Mouse (Mus musculus): ENCODE data around the gene Cfdp1. TPM values are rescaled to one million over a fixed set of nuclear protein-coding genes. Genes with fewer than 3 reads are reported as not detected.

Gene Cfdp1
- polyA plus RNA-seq, 1 experiment = 16.9 TPM

GRCm38 (mm10) chr8:111887479-111887878, 33.4 kb upstream of the Cfdp1 start:
- TF ChIP-seq FLI1 (IDR thresholded peaks at IDR 0.05; ENCODE audit: low read length) = no peak
- no peak for TF ChIP-seq GATA1 (IDR thresholded peaks at IDR 0.05; ENCODE audit: borderline replicate concordance, low read length)
- Histone ChIP-seq H3K9me3 (peaks cover 28% of the 10 kb centered on the region), H3K4me3 (replicated peaks) (no peak overlapping the region), H3K4me1 (peaks cover 63% of the 10 kb centered on the region), H3K27me3 (replicated peaks) (peaks cover 25% of the 10 kb centered on the region), H3K36me3 (replicated peaks; ENCODE audit: low read length) (peaks cover 3% of the 10 kb centered on the region)

GRCm38 (mm10) chr8:111883615-111884014, 29.5 kb upstream of the Cfdp1 start:
- TF ChIP-seq FLI1 (IDR thresholded peaks at IDR 0.05; ENCODE audit: low read length) (no peak), GATA1 (IDR thresholded peaks at IDR 0.05; ENCODE audit: borderline replicate concordance, low read length) (no peak)
- no peaks in the 10 kb centered on the region for H3K27me3 ChIP-seq (replicated peaks)
- H3K9me3 ChIP-seq = peaks cover 6% of the 10 kb centered on the region; the same call in 1 of the 2 replicates
- no peak overlapping the region for H3K4me3 ChIP-seq (replicated peaks)
- no peaks in the 10 kb centered on the region for H3K36me3 ChIP-seq (replicated peaks; ENCODE audit: low read length)
- peaks cover 43% of the 10 kb centered on the region for H3K4me1 ChIP-seq

- Histone ChIP-seq H3K27me3 (replicated peaks) (no peaks in the 10 kb centered on the region), H3K4me1 (peaks cover 34% of the 10 kb centered on the region), H3K36me3 (replicated peaks; ENCODE audit: low read length) (no peaks in the 10 kb centered on the region), H3K4me3 (replicated peaks) (no peak overlapping the region), H3K9me3 (peaks cover 6% of the 10 kb centered on the region)
- TF ChIP-seq GATA1 (IDR thresholded peaks at IDR 0.05; ENCODE audit: borderline replicate concordance, low read length) (no peak), FLI1 (IDR thresholded peaks at IDR 0.05; ENCODE audit: low read length) (no peak)
These were observed 27.5 kb upstream of the Cfdp1 start for GRCm38 (mm10) chr8:111881591-111881990.

GRCm38 (mm10) chr8:111877711-111878110, 23.6 kb upstream of the Cfdp1 start:
- TF ChIP-seq GATA1 (IDR thresholded peaks at IDR 0.05; ENCODE audit: borderline replicate concordance, low read length) (no peak), FLI1 (IDR thresholded peaks at IDR 0.05; ENCODE audit: low read length) (no peak)
- Histone ChIP-seq H3K36me3 (replicated peaks; ENCODE audit: low read length) (no peaks in the 10 kb centered on the region), H3K27me3 (replicated peaks) (peaks cover 2% of the 10 kb centered on the region), H3K4me3 (replicated peaks) (peak overlapping the region; percentile 47), H3K4me1 (peaks cover 32% of the 10 kb centered on the region), H3K9me3 (peaks cover 6% of the 10 kb centered on the region)

GRCm38 (mm10) chr8:111876355-111876948, 22.4 kb upstream of the Cfdp1 start, which contains the start of gene Tmem170:
Gene Tmem170, minus strand, starts transcription at chr8:111876750.
- TF ChIP-seq FLI1 (IDR thresholded peaks at IDR 0.05; ENCODE audit: low read length) (no peak), GATA1 (IDR thresholded peaks at IDR 0.05; ENCODE audit: borderline replicate concordance, low read length) (no peak)
- Histone ChIP-seq H3K27me3 (replicated peaks) (peaks cover 8% of the 10 kb centered on the region), H3K9me3 (peaks cover 6% of the 10 kb centered on the region), H3K4me1 (peaks cover 33% of the 10 kb centered on the region), H3K4me3 (replicated peaks) (peak within 1 kb of the TSS; percentile 98), H3K36me3 (replicated peaks; ENCODE audit: low read length) (no peaks in the 10 kb centered on the region)

- H3K27me3 ChIP-seq (replicated peaks) = peaks cover 10% of the 10 kb centered on the region
- TF ChIP-seq FLI1 (IDR thresholded peaks at IDR 0.05; ENCODE audit: low read length) = no peak
- no peak for TF ChIP-seq GATA1 (IDR thresholded peaks at IDR 0.05; ENCODE audit: borderline replicate concordance, low read length)
- H3K4me3 ChIP-seq (replicated peaks) = peak overlapping the region; percentile 98
These were observed 21.7 kb upstream of the Cfdp1 start for GRCm38 (mm10) chr8:111875758-111876157.

GRCm38 (mm10) chr8:111871278-111871677, 17.2 kb upstream of the Cfdp1 start:
- Histone ChIP-seq H3K4me1 (peaks cover 25% of the 10 kb centered on the region), H3K9me3 (no peaks in the 10 kb centered on the region), H3K27me3 (replicated peaks) (peaks cover 10% of the 10 kb centered on the region), H3K4me3 (replicated peaks) (no peak overlapping the region), H3K36me3 (replicated peaks; ENCODE audit: low read length) (no peaks in the 10 kb centered on the region)
- no peak for TF ChIP-seq FLI1 (IDR thresholded peaks at IDR 0.05; ENCODE audit: low read length)
- TF ChIP-seq GATA1 (IDR thresholded peaks at IDR 0.05; ENCODE audit: borderline replicate concordance, low read length) = no peak

More at GRCm38 (mm10) chr8:111875758-111876157, 21.7 kb upstream of the Cfdp1 start:
- Histone ChIP-seq H3K4me1 (peaks cover 31% of the 10 kb centered on the region), H3K36me3 (replicated peaks; ENCODE audit: low read length) (no peaks in the 10 kb centered on the region), H3K9me3 (peaks cover 6% of the 10 kb centered on the region)

GRCm38 (mm10) chr8:111870379-111870778, 16.3 kb upstream of the Cfdp1 start:
- peaks cover 18% of the 10 kb centered on the region for H3K4me1 ChIP-seq
- no peaks in the 10 kb centered on the region for H3K9me3 ChIP-seq
- H3K27me3 ChIP-seq (replicated peaks) = peaks cover 10% of the 10 kb centered on the region
- H3K36me3 ChIP-seq (replicated peaks; ENCODE audit: low read length) = peaks cover 9% of the 10 kb centered on the region
- TF ChIP-seq FLI1 (IDR thresholded peaks at IDR 0.05; ENCODE audit: low read length) = no peak
- no peak overlapping the region for H3K4me3 ChIP-seq (replicated peaks)

- peaks cover 21% of the 10 kb centered on the region for H3K4me1 ChIP-seq
These were observed 14.6 kb upstream of the Cfdp1 start for GRCm38 (mm10) chr8:111868664-111869063.

GRCm38 (mm10) chr8:111865857-111866256, 11.8 kb upstream of the Cfdp1 start:
- Histone ChIP-seq H3K4me3 (replicated peaks) (no peak overlapping the region), H3K36me3 (replicated peaks; ENCODE audit: low read length) (peaks cover 12% of the 10 kb centered on the region), H3K4me1 (peaks cover 20% of the 10 kb centered on the region), H3K9me3 (no peaks in the 10 kb centered on the region), H3K27me3 (replicated peaks) (no peaks in the 10 kb centered on the region)
- no peak for TF ChIP-seq FLI1 (IDR thresholded peaks at IDR 0.05; ENCODE audit: low read length)
- no peak for TF ChIP-seq GATA1 (IDR thresholded peaks at IDR 0.05; ENCODE audit: borderline replicate concordance, low read length)

More at GRCm38 (mm10) chr8:111868664-111869063, 14.6 kb upstream of the Cfdp1 start:
- H3K36me3 ChIP-seq (replicated peaks; ENCODE audit: low read length) = peaks cover 12% of the 10 kb centered on the region
- TF ChIP-seq GATA1 (IDR thresholded peaks at IDR 0.05; ENCODE audit: borderline replicate concordance, low read length) = no peak
- no peak for TF ChIP-seq FLI1 (IDR thresholded peaks at IDR 0.05; ENCODE audit: low read length)
- H3K9me3 ChIP-seq = no peaks in the 10 kb centered on the region
- no peak overlapping the region for H3K4me3 ChIP-seq (replicated peaks)
- H3K27me3 ChIP-seq (replicated peaks) = peaks cover 10% of the 10 kb centered on the region

All from megakaryocyte, embryonic 14.5 days (primary cell).